Mouse (Mus musculus): ENCODE results near the gene Secisbp2l. TPM values are rescaled to one million over a fixed set of nuclear protein-coding genes. Genes with fewer than 3 reads are reported as not detected.

Secisbp2l gene
- polyA plus RNA-seq, 1 experiment, result 17.2 TPM

- DNase-seq (ENCODE audit: low read depth), result no peak
Measured at GRCm38 (mm10) chr2:125704907-125705631, 77.6 kb downstream of the Secisbp2l start.

GRCm38 (mm10) chr2:125702851-125703250 lies 79.8 kb downstream of the Secisbp2l start:
- DNase-seq (ENCODE audit: low read depth), result no peak

- no peak for DNase-seq (ENCODE audit: low read depth)
Measured at GRCm38 (mm10) chr2:125701606-125702005, 81.1 kb downstream of the Secisbp2l start.

GRCm38 (mm10) chr2:125696219-125696618 lies 86.5 kb downstream of the Secisbp2l start:
- no peak for DNase-seq (ENCODE audit: low read depth)

GRCm38 (mm10) chr2:125694798-125695197 lies 87.9 kb downstream of the Secisbp2l start:
- DNase-seq (ENCODE audit: low read depth), result no peak

- DNase-seq (ENCODE audit: low read depth), result no peak
Measured at GRCm38 (mm10) chr2:125692010-125692409, 90.7 kb downstream of the Secisbp2l start.

Other genes starting within 250 kb of the Secisbp2l start
- gene Cep152, start 157.8 kb downstream of the Secisbp2l start, polyA plus RNA-seq (2012; rRNA removed), result 1.2 TPM in 2 replicates
- 26.7 and 42.2 TPM in 2 replicates for gene Eid1, start 109.8 kb downstream of the Secisbp2l start, polyA plus RNA-seq (2012; rRNA removed)
- gene Shc4, start 58.7 kb downstream of the Secisbp2l start, polyA plus RNA-seq (2012; rRNA removed), result 8.9 and 14.2 TPM in 2 replicates
- 29.7 and 30.2 TPM in 2 replicates for gene Galk2, start 76.2 kb upstream of the Secisbp2l start, polyA plus RNA-seq (2012; rRNA removed)
- 14.8 and 16.4 TPM in 2 replicates for gene Cops2, start 76.3 kb upstream of the Secisbp2l start, polyA plus RNA-seq (2012; rRNA removed)

Measured in gonadal fat pad, adult 2 months (tissue).